Mouse (Mus musculus) lung, embryonic 14.5 days (tissue): ENCODE measurements at regions not wholly inside any gene's neighbourhood (a gene's known extent, or its start where the extent isn't known, plus 50 kb on each side); places are given as distances from the start of the nearest gene placed in this dataset.

Source experiments
- ATAC-seq: fragments of 200-750 bp; cut with Nextera tagmentation; 2 replicates; pipeline ENCODE4 v1.8.0; 2017; ENCODE audit warnings: mild to moderate bottlenecking, moderate TSS enrichment, moderate library complexity; ENCODE audit not compliant: insufficient read depth
- DNase-seq: peaks from one replicate; pipeline ENCODE4 v3.0.0-alpha.2; 2015
- H3K27ac ChIP-seq: fragments of 300-500 bp; sonication (generic); 2 replicates; pipeline ENCODE4 v1.5.1; 2014; ENCODE audit warnings: low read depth, mild to moderate bottlenecking, moderate library complexity
- H3K27me3 ChIP-seq: fragments of 300-500 bp; sonication (generic); 2 replicates; pipeline ENCODE4 v1.6.1; 2014; ENCODE audit warnings: low read length, control low read depth; ENCODE audit not compliant: insufficient read depth
- H3K36me3 ChIP-seq: fragments of 300-500 bp; sonication (generic); 2 replicates; pipeline ENCODE4 v1.6.1; 2014; ENCODE audit warnings: control low read depth; ENCODE audit not compliant: insufficient read depth
- H3K4me1 ChIP-seq: fragments of 300-500 bp; sonication (generic); 2 replicates; pipeline ENCODE4 v1.6.1; 2014; ENCODE audit warnings: antibody characterized with exemption, control low read depth; ENCODE audit not compliant: insufficient read depth
- H3K4me2 ChIP-seq: fragments of 300-500 bp; sonication (generic); 2 replicates; pipeline ENCODE4 v1.6.1; 2014; ENCODE audit warnings: mild to moderate bottlenecking
- H3K4me3 ChIP-seq: fragments of 300-500 bp; sonication (generic); 2 replicates; pipeline ENCODE4 v1.5.1; 2014; ENCODE audit warnings: low read depth, low read length
- H3K9ac ChIP-seq: fragments of 300-500 bp; sonication (generic); 2 replicates; pipeline ENCODE4 v1.6.1; 2014
- H3K9me3 ChIP-seq: fragments of 300-500 bp; sonication (generic); 2 replicates; pipeline ENCODE4 v1.6.1; 2016; ENCODE audit warnings: low read depth, low read length, control low read depth
- CTCF ChIP-seq: IDR thresholded peaks from 2 replicates; pipeline ENCODE4 v1.5.1; 2016; ENCODE audit warnings: antibody characterized with exemption, low read depth
- WGBS: fragments of 180-500 bp; shearing (Covaris S2); extraction: QIAGEN DNeasy Blood & Tissue Kit; methylation state at CpG from one replicate; pipeline ENCODE4 v1.1.7; 2014; 5-methylcytosine and 5-hydroxymethylcytosine counted together

DNA sequence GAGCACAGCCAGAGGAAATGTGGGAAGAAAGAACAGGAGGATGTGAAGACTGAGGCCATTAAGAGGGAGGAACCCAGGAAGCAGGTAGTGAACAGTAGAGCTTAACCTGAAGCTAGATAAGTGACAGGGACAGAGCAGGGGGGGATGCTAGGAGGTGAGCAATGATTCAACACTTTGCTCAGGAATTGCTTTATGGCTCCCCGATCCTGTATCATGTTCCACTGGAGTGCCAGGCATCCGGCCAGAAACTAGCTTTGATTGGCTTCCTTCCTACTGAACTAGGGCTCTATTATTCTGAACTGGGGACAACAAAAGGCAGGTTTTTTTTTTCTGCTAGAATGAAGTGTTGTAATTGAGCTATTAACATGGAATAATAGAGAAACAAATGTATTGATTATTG, 493.1 kb upstream of the Fat3 start:
- WGBS, result 58% methylated on average over 2 of the region's 2 CpGs
- H3K9ac ChIP-seq, result no peak overlapping the region
- no peak overlapping the region for H3K4me3 ChIP-seq
- no peak overlapping the region for H3K27ac ChIP-seq
- TF ChIP-seq CTCF, result no peak
- peak; percentile 5 for DNase-seq
- H3K9me3 ChIP-seq, result no peaks in the 10 kb centered on the region
- H3K36me3 ChIP-seq, result no peaks in the 10 kb centered on the region
- H3K27me3 ChIP-seq, result no peaks in the 10 kb centered on the region
- H3K4me1 ChIP-seq, result no peaks in the 10 kb centered on the region
- no peak for ATAC-seq
- H3K4me2 ChIP-seq, result no peak overlapping the region

DNA sequence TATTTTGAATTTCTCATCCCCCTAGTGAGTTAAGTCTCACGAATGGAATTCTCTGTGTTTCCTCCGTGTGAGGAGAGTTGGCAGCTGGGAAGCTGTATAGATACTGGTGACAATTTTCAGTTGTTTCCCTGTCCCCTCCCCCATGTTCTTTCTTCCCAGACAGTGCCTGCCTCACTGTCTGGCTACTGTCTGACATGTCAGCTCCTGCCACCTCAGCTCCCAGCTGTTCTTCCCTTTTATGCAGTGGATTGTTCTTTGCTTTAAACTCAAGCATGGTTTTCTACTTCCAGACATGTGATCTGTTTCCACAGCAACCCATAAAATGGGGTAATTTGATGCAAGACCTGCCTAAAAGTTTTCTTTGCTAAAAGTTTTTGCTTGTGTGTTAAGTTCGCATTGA, 487.0 kb upstream of the Fat3 start:
- Histone ChIP-seq H3K9me3 (no peaks in the 10 kb centered on the region), H3K9ac (no peak overlapping the region), H3K36me3 (no peaks in the 10 kb centered on the region), H3K4me3 (no peak overlapping the region), H3K27ac (no peak overlapping the region), H3K27me3 (no peaks in the 10 kb centered on the region), H3K4me2 (no peak overlapping the region), H3K4me1 (no peaks in the 10 kb centered on the region)
- DNase-seq, result peak; percentile 31
- ATAC-seq, result peak; percentile 74; the same call in 1 of the 2 replicates
- no peak for TF ChIP-seq CTCF
- 27% methylated on average over 3 of the region's 3 CpGs for WGBS

DNA sequence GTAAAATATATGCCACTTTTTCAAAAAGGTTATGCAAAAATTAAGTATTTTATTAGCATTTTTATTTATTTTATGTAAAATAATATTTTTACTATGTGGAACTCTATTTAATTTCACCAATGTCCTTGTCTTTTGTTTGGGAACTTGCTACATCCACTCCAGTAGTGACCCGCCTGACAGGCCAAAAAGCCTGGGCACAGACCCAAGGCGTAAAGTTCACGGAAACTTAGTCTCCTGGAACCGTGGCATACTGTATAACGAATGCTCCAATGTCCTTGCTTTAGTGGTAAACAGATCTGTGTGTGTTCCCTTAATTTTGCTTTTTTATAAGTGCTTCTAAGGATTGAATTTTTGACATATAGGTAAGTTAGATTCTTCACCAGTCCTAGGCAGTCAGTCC, 476.2 kb upstream of the Fat3 start:
- H3K9ac ChIP-seq, result no peak overlapping the region
- no peaks in the 10 kb centered on the region for H3K27me3 ChIP-seq
- H3K4me3 ChIP-seq, result no peak overlapping the region
- H3K4me1 ChIP-seq, result no peaks in the 10 kb centered on the region
- no peak overlapping the region for H3K27ac ChIP-seq
- 85% methylated on average over 5 of the region's 5 CpGs for WGBS
- DNase-seq (no peak), ATAC-seq (no peak)
- no peaks in the 10 kb centered on the region for H3K9me3 ChIP-seq
- no peak overlapping the region for H3K4me2 ChIP-seq
- H3K36me3 ChIP-seq, result no peaks in the 10 kb centered on the region
- no peak for TF ChIP-seq CTCF

- WGBS, result 52% methylated on average over 4 of the region's 4 CpGs
- no peak for TF ChIP-seq CTCF
- Histone ChIP-seq H3K36me3 (no peaks in the 10 kb centered on the region), H3K27me3 (no peaks in the 10 kb centered on the region), H3K4me1 (no peaks in the 10 kb centered on the region), H3K9me3 (no peaks in the 10 kb centered on the region), H3K4me2 (no peak overlapping the region), H3K9ac (no peak overlapping the region), H3K27ac (no peak overlapping the region), H3K4me3 (no peak overlapping the region)
- ATAC-seq (no peak), DNase-seq (no peak)
Measured at GRCm38 (mm10) chr9:16970373-16970772, 469.3 kb upstream of the Fat3 start.

DNA sequence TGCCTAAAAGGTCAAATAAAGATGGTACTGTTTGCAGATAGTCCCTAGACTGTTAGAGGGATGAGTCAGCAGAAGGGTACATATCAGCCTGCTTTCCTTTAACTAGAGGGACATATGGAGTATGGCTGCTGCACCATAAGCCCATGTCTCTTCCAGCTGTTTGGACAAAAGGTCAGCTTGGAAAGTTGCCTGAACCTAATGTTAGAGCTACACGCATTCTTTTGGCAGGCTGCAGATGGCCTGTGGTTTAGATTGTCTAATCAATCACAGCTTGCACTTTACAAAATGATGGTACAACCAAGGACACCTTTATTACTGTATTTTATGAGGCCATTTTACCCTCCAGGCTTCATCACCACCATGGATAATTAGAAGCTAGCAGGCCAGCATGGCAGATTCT, 432.5 kb upstream of the Fat3 start:
- Histone ChIP-seq H3K4me2 (no peak overlapping the region), H3K27ac (no peak overlapping the region), H3K27me3 (no peaks in the 10 kb centered on the region), H3K4me3 (no peak overlapping the region), H3K4me1 (no peaks in the 10 kb centered on the region), H3K9me3 (no peaks in the 10 kb centered on the region), H3K36me3 (no peaks in the 10 kb centered on the region), H3K9ac (no peak overlapping the region)
- peak; percentile 47; the same call in 1 of the 2 replicates for ATAC-seq
- 28% methylated on average over 1 of the region's 1 CpGs for WGBS
- DNase-seq, result peak; percentile 63
- TF ChIP-seq CTCF, result no peak

GRCm38 (mm10) chr9:16931586-16931985, 430.5 kb upstream of the Fat3 start:
- Histone ChIP-seq H3K27me3 (no peaks in the 10 kb centered on the region), H3K4me2 (no peak overlapping the region), H3K9me3 (no peaks in the 10 kb centered on the region), H3K9ac (no peak overlapping the region), H3K4me3 (no peak overlapping the region), H3K36me3 (no peaks in the 10 kb centered on the region), H3K27ac (no peak overlapping the region), H3K4me1 (no peaks in the 10 kb centered on the region)
- no peak for DNase-seq
- no peak for TF ChIP-seq CTCF
- no peak for ATAC-seq
- whole genome bisulfite sequencing, result 84% methylated on average over 3 of the region's 3 CpGs

- Histone ChIP-seq H3K9ac (no peak overlapping the region), H3K4me3 (no peak overlapping the region), H3K4me1 (no peaks in the 10 kb centered on the region), H3K4me2 (no peak overlapping the region), H3K36me3 (no peaks in the 10 kb centered on the region), H3K27ac (no peak overlapping the region), H3K9me3 (no peaks in the 10 kb centered on the region), H3K27me3 (no peaks in the 10 kb centered on the region)
- 84% methylated on average over 4 of the region's 4 CpGs for WGBS
- no peak for DNase-seq
- no peak for TF ChIP-seq CTCF
- ATAC-seq, result no peak
Measured at GRCm38 (mm10) chr9:16926315-16926984, 425.4 kb upstream of the Fat3 start.
